Mouse (Mus musculus) forebrain, embryonic 11.5 days (tissue): Measurements from ENCODE around the gene Gsg1. TPM values are rescaled to one million over a fixed set of nuclear protein-coding genes. Genes with fewer than 3 reads are reported as not detected.

ENCODE experiments used
- ATAC-seq: fragments of 200-750 bp; cut with Nextera tagmentation; replicated peaks from 2 replicates; pipeline ENCODE4 v1.8.0; 2017; ENCODE audit warnings: moderate TSS enrichment; ENCODE audit not compliant: low FRiP score
- DNase-seq: peaks from one replicate; pipeline ENCODE4 v3.0.0-alpha.2; 2017; ENCODE audit warnings: low spot score
- H3K27ac ChIP-seq: fragments of 300-500 bp; sonication (generic); 2 replicates; pipeline ENCODE4 v1.5.1; 2014; ENCODE audit warnings: low read depth, low read length
- H3K27me3 ChIP-seq: fragments of 300-500 bp; sonication (generic); 2 replicates; pipeline ENCODE4 v1.6.1; 2014; ENCODE audit warnings: mild to moderate bottlenecking, low read length, mixed read lengths; ENCODE audit not compliant: control insufficient read depth, insufficient read depth
- H3K36me3 ChIP-seq: fragments of 300-500 bp; sonication (generic); 2 replicates; pipeline ENCODE4 v1.6.1; 2014; ENCODE audit warnings: mild to moderate bottlenecking, low read length, moderate library complexity, mixed read lengths; ENCODE audit not compliant: control insufficient read depth, insufficient read depth
- H3K4me1 ChIP-seq: fragments of 300-500 bp; sonication (generic); replicated peaks from 2 replicates; pipeline ENCODE4 v1.6.1; 2014; ENCODE audit warnings: low read length, mixed read lengths; ENCODE audit not compliant: control insufficient read depth, insufficient read depth
- H3K4me2 ChIP-seq: fragments of 300-500 bp; sonication (generic); 2 replicates; pipeline ENCODE4 v1.6.1; 2014; ENCODE audit warnings: low read depth, mild to moderate bottlenecking, low read length, moderate library complexity, mixed read lengths; ENCODE audit not compliant: severe bottlenecking
- H3K4me3 ChIP-seq: fragments of 300-500 bp; sonication (generic); 2 replicates; pipeline ENCODE4 v1.5.1; 2014; ENCODE audit warnings: low read depth, low read length
- H3K9ac ChIP-seq: fragments of 300-500 bp; sonication (generic); 2 replicates; pipeline ENCODE4 v1.6.1; 2014; ENCODE audit warnings: low read length
- H3K9me3 ChIP-seq: fragments of 300-500 bp; sonication (generic); 2 replicates; pipeline ENCODE4 v1.6.1; 2016; ENCODE audit warnings: low read length, mixed read lengths; ENCODE audit not compliant: control insufficient read depth
- WGBS: fragments of 180-500 bp; shearing (Covaris S2); extraction: QIAGEN DNeasy Blood & Tissue Kit; methylation state at CpG from one replicate; pipeline ENCODE4 v1.1.7; 2014; 5-methylcytosine and 5-hydroxymethylcytosine counted together
- polyA plus RNA-seq: library from polyadenylated mRNA; unstranded; fragments of >200 nt; fragmentation: Nextera tagmentation; extraction: Ambion mirVana; gene quantifications from 2 replicates; pipeline ENCODE4 v1.2.1, GENCODE M21; 2014

The Gsg1 gene
- 0.29 and 0.99 TPM in 2 replicates for polyA plus RNA-seq

GRCm38 (mm10) chr6:135254153-135254552 lies at the start of gene Gsg1:
TSS of gene Gsg1 (minus strand) at chr6:135254351.
- DNase-seq (peak; percentile 45), ATAC-seq (no peak)
- Histone ChIP-seq H3K4me1 (peaks cover 14% of the 10 kb centered on the region), H3K27me3 (no peaks in the 10 kb centered on the region; the same call in 1 of the 2 replicates), H3K4me3 (no peak within 1 kb of the TSS), H3K9me3 (no peaks in the 10 kb centered on the region), H3K36me3 (no peaks in the 10 kb centered on the region), H3K9ac (no peak within 1 kb of the TSS), H3K27ac (no peak within 1 kb of the TSS), H3K4me2 (no peak within 1 kb of the TSS)
- WGBS, result 74% methylated on average over 7 of the region's 7 CpGs

GRCm38 (mm10) chr6:135302421-135303125 lies 48.4 kb upstream of the Gsg1 start:
- Histone ChIP-seq H3K9me3 (no peaks in the 10 kb centered on the region), H3K4me2 (no peak overlapping the region), H3K27me3 (no peaks in the 10 kb centered on the region), H3K4me3 (no peak overlapping the region), H3K9ac (no peak overlapping the region), H3K36me3 (no peaks in the 10 kb centered on the region), H3K27ac (no peak overlapping the region), H3K4me1 (no peaks in the 10 kb centered on the region)
- DNase-seq (no peak), ATAC-seq (no peak)
- WGBS, result 88% methylated on average over 10 of the region's 10 CpGs

DNA sequence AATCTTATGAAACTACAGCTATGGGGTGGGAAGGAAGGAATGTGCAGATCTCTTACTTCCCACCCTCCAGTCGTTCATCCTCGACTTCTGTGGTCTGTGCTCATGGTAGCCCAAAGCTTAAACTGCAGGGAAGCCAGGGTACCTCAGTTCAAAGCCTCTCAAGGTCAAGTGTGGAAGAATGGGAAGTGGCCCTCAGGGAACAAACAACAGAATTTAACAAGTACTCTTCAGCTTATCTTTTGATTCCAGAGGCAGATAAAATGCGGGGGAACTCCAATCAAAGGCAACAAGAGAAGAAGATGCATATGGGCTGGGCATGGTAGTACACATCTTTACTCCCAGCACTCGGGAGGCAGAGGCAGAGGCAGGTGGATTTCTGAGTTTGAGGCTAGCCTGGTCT lies 46.3 kb upstream of the Gsg1 start:
- H3K9me3 ChIP-seq, result no peaks in the 10 kb centered on the region
- no peak overlapping the region for H3K4me2 ChIP-seq
- no peak overlapping the region for H3K27ac ChIP-seq
- WGBS, result 77% methylated on average over 4 of the region's 4 CpGs
- H3K9ac ChIP-seq, result no peak overlapping the region
- H3K4me3 ChIP-seq, result no peak overlapping the region
- ATAC-seq (no peak), DNase-seq (no peak)
- H3K36me3 ChIP-seq, result no peaks in the 10 kb centered on the region
- no peaks in the 10 kb centered on the region for H3K4me1 ChIP-seq
- H3K27me3 ChIP-seq, result no peaks in the 10 kb centered on the region

DNA sequence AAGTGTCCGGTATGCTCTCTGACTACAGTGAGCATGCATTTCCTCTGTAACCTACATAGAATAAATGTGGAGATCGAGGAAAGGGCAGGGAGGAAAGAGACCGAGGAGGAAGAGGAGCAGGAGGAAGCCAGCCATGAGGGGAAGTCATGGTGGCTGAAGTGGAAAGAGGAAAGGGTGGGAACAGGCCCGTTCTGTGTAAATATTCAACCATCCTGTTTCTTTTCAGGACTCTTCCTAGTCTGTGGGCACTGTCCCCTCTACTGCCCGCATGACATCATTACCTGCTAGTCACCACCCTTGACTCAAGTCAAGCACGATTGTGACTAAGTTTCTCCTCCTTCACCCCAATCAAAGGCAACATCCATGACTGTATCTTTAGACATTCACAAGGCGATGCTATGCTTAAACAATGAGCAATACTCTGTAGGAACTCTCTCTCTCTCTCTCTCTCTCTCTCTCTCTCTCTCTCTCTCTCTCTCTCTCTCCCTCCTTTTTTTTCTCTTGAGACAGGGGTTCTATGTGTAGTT lies 44.9 kb upstream of the Gsg1 start:
- H3K36me3 ChIP-seq, result no peaks in the 10 kb centered on the region
- no peak overlapping the region for H3K4me2 ChIP-seq
- ATAC-seq, result no peak
- H3K27me3 ChIP-seq, result no peaks in the 10 kb centered on the region
- H3K4me1 ChIP-seq, result no peaks in the 10 kb centered on the region
- H3K9me3 ChIP-seq, result no peaks in the 10 kb centered on the region
- no peak overlapping the region for H3K4me3 ChIP-seq
- H3K27ac ChIP-seq, result no peak overlapping the region
- no peak for DNase-seq
- 84% methylated on average over 7 of the region's 7 CpGs for WGBS
- H3K9ac ChIP-seq, result no peak overlapping the region

GRCm38 (mm10) chr6:135297570-135297969 lies 43.4 kb upstream of the Gsg1 start:
- 87% methylated on average over 7 of the region's 7 CpGs for WGBS
- Histone ChIP-seq H3K9ac (no peak overlapping the region), H3K27me3 (no peaks in the 10 kb centered on the region), H3K4me3 (no peak overlapping the region), H3K27ac (no peak overlapping the region), H3K4me2 (no peak overlapping the region), H3K36me3 (no peaks in the 10 kb centered on the region), H3K9me3 (no peaks in the 10 kb centered on the region), H3K4me1 (no peaks in the 10 kb centered on the region)
- no peak for ATAC-seq
- DNase-seq, result no peak

- Histone ChIP-seq H3K4me3 (no peak overlapping the region), H3K36me3 (no peaks in the 10 kb centered on the region), H3K4me1 (no peaks in the 10 kb centered on the region), H3K9ac (no peak overlapping the region), H3K27ac (no peak overlapping the region), H3K9me3 (no peaks in the 10 kb centered on the region), H3K4me2 (no peak overlapping the region), H3K27me3 (no peaks in the 10 kb centered on the region)
- WGBS, result 83% methylated on average over 17 of the region's 17 CpGs
- DNase-seq, result no peak
- no peak for ATAC-seq
Measured at GRCm38 (mm10) chr6:135296267-135296666, 42.1 kb upstream of the Gsg1 start.

DNA sequence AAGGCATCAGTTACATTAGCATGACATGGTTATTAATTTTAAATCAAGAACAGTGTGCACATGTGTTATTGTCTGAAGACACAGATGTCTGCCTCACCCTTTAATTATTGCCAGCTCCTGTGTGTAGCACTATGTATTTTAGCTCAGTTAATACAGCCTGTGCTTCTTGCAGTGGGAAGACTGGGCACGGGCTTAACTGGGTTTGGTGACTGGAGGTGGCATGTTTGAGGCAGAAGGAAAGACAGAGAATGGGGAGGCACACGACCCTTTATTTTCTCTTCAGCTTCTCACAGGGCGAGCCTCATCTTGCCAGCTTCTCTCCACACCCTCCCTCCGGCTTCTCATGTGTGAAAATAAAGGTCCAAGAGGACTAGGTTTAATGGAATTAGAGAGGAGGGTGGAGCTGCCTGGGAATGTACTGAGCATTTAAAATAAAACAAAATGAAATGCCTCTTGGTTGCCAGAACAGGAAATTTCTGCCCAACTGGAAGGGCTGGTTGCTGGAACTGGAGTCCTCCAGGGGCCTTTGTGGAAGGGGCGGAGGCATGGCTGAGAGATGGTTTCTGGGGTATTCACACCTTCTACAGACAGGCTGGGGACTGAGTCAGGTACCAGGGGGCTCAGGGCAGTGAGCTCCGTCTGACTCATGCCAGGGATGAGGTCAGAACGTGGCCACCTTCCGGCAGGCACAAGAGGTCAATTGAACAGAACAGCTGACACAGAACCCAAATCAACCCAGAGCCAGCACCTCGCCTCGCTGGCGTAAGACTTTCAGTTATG lies 41.1 kb upstream of the Gsg1 start:
- Histone ChIP-seq H3K36me3 (no peaks in the 10 kb centered on the region), H3K4me1 (no peaks in the 10 kb centered on the region), H3K9me3 (no peaks in the 10 kb centered on the region), H3K4me2 (no peak overlapping the region), H3K9ac (no peak overlapping the region), H3K27ac (no peak overlapping the region), H3K4me3 (no peak overlapping the region), H3K27me3 (no peaks in the 10 kb centered on the region)
- ATAC-seq (no peak), DNase-seq (no peak)
- 70% methylated on average over 11 of the region's 11 CpGs for WGBS

DNA sequence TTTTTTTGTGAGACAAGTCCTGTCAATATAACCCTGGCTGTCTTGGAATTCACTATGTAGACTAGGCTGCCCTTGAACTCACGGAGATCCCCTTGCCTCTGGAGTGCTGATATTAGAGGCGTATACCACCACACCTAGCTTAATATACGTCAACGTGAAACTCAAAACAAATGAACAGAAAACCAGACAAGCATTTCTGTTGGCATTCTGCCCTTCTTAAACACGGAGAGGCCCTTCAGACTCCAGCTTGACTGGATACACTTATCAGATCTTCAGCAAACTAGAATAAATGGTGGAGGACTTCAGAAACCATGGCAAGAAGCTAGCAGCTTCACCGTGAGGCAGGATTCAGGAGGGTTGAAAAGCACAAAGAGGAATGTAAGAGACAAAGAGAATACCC lies 40.0 kb upstream of the Gsg1 start:
- no peak overlapping the region for H3K27ac ChIP-seq
- no peak overlapping the region for H3K4me3 ChIP-seq
- WGBS, result 85% methylated on average over 6 of the region's 6 CpGs
- DNase-seq, result no peak
- H3K27me3 ChIP-seq, result no peaks in the 10 kb centered on the region
- H3K9me3 ChIP-seq, result no peaks in the 10 kb centered on the region
- no peaks in the 10 kb centered on the region for H3K36me3 ChIP-seq
- H3K4me1 ChIP-seq, result no peaks in the 10 kb centered on the region
- no peak overlapping the region for H3K9ac ChIP-seq
- no peak overlapping the region for H3K4me2 ChIP-seq
- no peak for ATAC-seq
